Mouse (Mus musculus) heart, adult 11 months (tissue): Measurements from ENCODE around the gene Lrrc4b.
A peak's percentile ranks its signal among the peaks of the same experiment; 100 is the strongest.

Source experiments
- DNase-seq: peaks from one replicate; pipeline ENCODE4 v3.0.0; 2022

The Lrrc4b gene

DNA sequence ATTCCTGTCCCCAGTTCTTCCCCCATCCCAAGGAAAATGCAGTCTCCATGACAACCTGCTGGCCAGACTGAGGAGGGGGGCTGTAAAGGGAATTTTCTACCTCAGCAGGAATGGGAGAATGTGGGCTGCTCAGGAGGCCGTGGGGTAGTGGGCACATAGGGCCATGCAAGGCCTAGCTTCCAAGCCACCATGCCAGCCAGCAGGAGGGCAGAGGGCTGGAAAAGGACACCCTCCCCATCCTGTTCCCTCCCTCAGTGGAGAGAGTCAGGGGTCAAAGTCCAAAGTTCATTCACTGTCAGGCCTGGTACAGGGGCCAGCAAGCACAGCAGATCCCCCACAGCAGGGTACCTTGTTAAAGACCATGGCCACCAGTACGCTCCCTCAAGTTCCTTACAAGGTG is 36.3 kb downstream of the Lrrc4b start, which contains the start of gene Aspdh:
Gene Aspdh (plus strand): TSS at position 281 of the 400 bp plus-strand sequence.
- DNase-seq = peak; percentile 80

DNA sequence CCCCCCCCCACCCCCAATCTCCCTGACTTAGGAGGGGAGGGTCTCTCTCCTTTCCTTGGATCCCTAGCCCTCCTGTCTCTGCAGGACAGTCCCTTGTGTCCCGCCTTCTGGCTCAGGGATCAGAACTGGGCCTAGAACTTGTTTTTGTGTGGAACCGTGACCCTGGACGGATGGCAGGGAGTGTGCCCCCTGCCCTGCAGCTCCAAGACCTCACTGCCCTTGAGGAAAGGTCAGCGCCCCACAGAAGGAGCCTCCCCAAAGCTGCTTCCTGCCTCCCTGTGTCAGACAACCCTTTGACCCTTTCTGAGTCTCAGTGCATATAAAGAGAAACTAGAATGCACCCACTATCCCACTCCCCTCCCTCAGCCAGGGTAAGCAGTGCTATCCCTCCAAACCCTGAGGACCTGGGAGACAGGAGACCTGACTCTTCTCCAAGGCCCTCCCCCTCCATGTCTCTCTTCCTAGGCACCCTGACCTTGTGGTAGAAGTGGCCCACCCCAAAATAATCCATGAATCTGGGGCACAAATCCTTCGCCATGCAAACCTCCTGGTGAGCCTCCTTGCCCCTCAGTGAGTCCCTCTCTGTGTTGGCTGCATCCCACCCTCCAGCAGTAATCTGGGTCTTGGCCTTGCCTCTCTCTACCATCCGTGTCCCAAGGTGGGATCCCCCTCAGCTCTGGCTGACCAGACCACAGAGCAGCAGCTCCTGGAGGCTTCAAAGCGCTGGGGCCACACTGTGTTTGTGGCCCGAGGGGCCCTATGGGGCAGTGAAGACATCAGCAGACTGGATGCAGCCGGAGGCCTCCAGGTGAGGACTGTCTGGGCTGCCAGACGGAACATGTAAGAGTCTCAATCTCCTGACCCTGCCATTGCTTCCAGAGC is 37.4 kb downstream of the Lrrc4b start:
- peak; percentile 92 for DNase-seq

GRCm38 (mm10) chr7:44466888-44467311 is 38.1 kb downstream of the Lrrc4b start:
- peak; percentile 93 for DNase-seq

DNA sequence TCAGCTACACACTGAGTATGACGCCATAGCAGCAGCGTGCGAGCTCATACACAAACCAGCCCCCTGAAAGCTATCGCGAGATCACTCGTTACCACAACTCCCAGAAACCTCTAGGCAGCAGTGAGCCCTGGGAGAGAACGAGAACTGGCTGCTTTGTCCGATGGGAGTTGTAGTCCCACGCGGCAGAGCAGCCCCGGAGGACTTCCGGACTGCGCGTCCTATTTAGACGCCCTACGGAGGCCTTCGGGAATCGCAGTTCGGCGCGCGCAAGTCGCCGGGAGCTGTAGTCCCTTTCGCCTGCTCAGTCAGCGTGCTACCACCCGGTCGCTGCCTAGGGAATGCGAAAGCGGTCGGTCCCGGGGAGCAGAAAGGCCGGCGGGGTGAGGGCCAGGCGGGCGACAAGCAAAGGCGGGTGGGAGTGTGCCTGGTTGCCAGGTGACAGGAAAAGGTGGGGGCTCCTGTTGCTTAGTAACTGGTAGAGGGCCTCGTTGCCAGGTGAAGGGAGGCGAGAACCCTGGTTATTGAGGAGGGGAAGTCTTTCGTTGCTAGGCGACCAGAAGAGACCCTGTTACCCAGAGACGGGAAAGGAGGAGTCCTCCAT is 39.1 kb downstream of the Lrrc4b start, which contains the start of gene Josd2:
Gene Josd2 (plus strand): TSS at position 170 of the 601 bp plus-strand sequence.
- DNase-seq = peak; percentile 100

DNA sequence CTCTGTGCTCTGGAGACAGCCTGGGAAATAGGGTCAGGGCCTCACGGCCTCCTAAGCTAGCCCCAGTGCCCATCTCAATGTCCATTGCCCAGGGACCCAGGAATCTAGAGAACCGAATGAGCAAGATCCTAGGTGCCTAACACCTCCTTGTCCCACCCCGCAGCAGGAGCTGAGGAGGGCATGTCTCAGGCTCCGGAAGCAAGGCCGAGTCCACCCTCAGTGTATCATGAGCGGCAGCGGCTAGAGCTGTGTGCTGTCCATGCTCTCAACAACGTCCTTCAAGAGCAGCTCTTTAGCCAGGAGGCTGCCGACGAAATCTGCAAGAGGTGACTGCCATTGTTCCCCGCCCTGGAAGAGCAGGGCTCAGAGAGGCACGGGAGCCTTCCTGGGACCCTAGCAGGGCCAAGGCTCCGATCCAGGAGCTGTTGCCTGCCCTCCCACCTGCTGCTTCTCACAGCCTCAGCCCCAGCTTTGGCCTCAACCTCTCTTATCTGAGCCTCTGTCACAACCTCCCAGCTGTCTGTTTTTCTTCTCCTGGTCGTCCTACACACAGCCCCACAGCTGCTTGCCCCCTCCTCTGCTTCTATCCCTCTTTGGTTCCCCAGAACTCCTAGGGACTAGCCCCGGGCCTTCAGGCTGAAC is 39.9 kb downstream of the Lrrc4b start:
- no peak for DNase-seq

DNA sequence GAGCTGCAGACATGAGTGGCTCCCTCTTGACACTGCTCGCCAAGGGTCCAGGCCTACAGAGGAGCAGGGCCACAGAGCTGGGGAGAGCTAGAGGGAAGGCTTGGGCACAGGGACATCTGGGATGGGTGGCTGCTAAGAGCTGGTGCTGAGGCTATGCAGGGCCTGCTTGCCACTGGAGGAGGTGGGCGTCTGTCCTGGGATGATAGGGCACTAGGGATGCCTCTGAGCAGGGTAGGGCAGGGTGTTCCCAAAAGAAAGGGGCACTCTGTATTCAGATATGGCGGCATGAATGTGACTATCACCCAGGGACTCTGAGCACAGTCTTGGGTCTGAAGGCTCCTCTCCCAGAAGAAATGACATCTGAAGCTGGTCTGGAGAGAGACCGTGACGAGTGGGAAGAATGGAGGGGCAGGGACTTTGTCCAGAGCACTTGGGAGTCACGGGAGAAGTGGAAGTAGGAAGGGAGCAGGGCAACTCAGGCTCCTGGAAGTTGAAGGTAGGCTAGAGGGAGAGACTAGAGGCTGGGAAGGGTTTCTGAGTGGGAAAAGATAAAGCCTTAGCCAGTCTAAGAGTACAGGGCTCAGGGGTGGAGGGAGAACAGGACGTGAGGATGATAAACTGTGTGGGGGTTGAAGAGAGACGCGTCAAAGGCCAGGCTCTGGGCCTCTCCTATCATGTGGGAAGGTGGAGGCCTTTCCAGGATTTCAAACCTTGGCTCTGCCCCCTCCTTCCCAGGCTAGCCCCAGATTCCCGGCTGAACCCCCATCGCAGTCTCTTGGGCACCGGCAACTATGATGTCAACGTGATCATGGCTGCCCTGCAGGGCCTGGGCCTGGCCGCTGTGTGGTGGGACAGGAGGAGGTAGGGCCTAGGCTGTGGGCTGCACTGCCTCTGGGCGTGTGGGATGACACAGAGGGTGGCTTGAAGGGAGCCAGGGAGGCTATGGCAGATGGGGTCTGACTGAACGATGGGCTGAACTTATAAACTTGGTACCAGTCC is 41.2 kb downstream of the Lrrc4b start:
- peak; percentile 91 for DNase-seq

- peak; percentile 93 for DNase-seq
These were observed 42.1 kb downstream of the Lrrc4b start for GRCm38 (mm10) chr7:44470696-44471612.

DNA sequence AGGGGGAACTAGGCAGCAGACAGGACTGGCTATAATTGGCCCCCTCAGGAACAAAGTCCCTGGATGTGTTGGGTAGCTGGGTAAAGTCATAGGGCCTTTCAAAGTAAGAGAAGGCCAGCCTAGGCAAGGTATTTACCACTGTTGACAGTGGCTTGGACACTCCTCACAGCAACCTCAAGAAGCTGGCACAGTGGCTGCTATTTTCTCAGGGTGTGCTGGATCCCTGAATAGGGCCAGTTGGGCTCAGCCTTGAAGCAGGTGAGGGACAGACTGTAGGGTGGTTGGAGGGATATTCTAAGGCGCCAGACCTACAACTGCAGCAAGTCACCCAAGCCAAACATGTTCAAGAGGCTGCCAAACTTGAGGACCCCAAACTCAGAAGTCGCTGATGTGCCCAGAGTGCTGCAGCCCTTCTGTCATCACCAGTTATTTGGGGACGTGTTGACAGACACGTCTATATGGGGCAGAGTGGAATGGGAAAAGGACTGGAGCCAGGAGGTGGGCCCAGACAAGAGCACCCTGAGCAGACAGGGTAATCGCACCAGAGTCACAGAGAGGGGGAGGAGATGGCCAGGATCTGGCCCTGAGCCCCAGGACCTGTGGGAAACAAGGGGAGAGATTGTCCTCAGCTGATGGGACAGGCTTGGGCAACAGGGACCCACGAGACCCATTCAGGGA is 43.2 kb downstream of the Lrrc4b start:
- DNase-seq = peak; percentile 99

- no peak for DNase-seq
These were observed 43.7 kb downstream of the Lrrc4b start for GRCm38 (mm10) chr7:44472558-44472885.

DNA sequence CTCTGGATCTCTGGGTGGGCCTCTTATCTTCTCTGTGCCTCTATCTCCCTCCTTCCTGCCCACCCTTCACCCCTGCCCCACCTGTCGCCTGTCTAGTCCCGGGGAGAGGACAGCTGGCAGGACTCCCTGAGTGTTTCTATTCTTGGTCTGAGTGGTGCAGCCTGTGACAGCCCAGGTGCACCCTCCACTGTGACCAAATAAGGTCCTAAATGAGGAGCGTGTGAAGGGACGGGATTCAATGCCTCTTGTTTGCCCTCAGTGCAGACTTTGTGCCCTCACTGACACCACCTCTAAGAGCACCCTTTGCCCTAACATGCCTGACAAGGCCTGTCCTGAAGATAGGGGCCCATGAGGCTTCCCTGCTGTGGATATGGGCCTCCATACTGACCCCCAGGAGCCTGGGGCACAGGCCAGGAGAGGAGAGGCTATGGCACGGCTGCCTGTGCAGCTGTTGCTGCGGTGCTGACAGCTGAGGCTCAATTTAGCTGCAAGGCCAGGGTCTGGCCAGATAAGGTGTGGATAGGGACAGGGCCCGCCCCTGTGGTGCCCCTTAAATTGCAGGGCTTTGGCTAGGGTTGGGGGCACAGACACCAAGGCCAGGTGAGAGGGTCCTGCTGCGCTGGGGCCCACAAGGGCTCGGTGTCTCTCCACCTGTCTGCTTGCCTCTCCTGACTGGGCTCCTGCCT is 44.3 kb downstream of the Lrrc4b start:
- DNase-seq = peak; percentile 99

DNA sequence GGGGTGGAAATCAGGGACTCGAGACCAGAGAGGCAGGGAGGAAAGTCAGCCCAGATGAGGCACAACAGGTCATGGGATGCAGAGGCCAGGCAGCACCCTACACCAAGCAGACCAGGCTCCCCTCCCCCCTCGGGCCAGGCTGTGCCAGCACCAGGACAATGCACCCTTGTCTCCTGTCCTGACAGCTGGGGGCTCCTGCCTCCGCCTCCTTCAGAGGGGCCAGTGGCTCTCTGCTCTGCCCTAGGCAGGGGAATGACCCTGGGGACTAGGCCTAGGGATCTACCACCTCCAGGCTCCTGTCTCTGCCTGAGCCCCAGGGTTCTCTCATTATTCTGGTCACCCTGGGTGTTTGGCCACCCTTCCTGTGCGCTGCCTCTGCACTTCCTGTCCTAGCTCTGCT is 45.6 kb downstream of the Lrrc4b start:
- DNase-seq = peak; percentile 98

DNA sequence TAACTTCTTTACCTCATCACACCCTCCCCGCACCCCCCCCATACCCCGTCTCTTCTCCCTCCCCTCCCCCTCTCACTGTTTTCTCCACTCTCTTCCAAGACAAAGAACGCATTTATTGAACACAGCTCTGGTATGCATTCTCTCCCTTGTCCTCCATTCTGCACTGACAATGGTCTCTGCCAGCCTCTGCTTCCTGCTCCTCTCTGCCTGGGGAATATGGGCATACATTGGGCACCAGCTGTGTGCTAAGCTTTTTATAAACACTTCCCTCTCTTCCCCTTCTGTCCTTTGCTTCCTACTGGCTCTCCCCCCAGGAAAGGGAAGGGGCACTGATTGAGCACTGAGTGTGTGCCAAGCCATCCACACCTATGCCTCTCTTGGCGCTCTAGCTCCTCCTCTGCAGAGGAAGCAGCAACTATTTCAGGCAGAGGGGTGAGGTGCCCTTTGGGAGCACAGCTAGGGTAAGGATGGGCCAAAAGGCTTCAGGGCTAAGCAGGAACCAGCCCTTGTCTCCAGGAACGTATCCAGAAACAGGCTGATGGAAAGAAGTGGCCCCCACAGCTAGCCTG is 46.3 kb downstream of the Lrrc4b start:
- peak; percentile 92 for DNase-seq

GRCm38 (mm10) chr7:44482836-44483435 is 54.1 kb downstream of the Lrrc4b start:
- DNase-seq = peak; percentile 53

- peak; percentile 31 for DNase-seq
These were observed 55.3 kb downstream of the Lrrc4b start for GRCm38 (mm10) chr7:44484109-44484508.

- peak; percentile 92 for DNase-seq
These were observed 56.2 kb downstream of the Lrrc4b start for GRCm38 (mm10) chr7:44484841-44485571.

DNA sequence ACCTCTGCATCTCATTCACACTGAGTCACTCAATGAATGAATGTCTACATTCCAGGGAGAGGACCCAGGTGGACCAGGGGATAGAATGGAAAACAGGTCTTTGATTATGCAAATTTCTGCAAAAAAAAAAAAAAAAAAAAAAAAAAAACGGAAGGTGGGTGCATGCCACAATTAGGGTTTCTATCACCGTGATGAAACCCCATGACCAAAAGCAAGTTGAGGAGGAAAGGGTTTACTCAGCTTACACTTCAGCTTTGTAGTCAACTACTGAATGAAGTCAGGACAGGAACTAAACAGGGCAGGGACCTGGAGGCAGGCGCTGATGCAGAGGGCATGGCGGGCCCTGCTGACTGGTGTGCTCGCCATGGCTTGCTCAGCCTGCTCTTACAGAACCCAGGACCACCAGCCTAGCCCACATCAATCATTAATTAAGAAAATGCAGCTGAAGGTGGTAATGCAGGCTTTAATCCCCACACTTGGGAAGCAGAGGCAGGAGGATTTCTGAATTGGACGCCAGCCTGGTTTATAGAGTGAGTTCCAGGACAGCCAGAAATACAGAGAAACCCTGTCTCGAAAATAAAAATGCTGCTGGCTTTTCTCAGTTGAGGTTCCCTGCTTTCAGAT is 56.9 kb downstream of the Lrrc4b start:
- peak; percentile 69 for DNase-seq

DNA sequence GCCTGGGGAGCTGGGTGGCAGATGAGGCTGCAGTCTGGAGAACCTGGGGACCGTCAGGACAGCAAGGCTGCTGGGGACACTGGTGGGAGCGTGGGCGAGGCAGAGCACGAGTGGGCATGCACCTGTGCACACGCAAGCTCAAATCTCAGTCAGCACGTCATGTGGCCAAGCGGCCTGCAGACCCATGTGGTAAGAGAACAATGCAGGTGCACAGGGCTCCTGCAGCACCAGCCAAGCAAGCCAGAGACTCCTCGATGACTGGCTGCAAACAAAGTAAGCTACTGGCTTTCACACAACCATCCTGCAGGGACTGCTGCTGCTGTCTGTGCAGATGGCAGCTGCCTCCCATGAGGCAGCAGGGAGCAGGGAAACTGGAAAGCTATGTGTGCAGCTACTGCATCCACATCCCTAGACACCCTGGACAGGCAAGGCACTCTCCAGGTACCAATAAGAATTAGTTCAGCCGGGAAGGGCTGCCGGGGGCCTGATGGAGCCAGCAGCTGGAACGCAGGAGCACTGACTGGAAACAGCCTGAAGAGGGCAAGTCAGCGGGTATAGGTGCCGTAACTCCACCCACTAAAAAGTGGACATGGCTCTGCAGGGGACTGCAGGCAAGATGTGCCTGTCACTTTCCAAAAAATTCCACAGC is 58.2 kb downstream of the Lrrc4b start:
- peak; percentile 63 for DNase-seq
